Mouse (Mus musculus) midbrain, embryonic 12.5 days (tissue): ENCODE measurements around the gene Cd180. TPM values are rescaled to one million over a fixed set of nuclear protein-coding genes. Genes with fewer than 3 reads are reported as not detected.
"Not testable (repeated sequence)": the region's sequence is repeated elsewhere in the genome, so short reads cannot be mapped to it uniquely, and the experiment has no call there.

Experiments used
- ATAC-seq: fragments of 200-750 bp; cut with Nextera tagmentation; 2 replicates; pipeline ENCODE4 v1.8.0; 2017; ENCODE audit warnings: low read depth, moderate TSS enrichment, moderate library complexity; ENCODE audit not compliant: low FRiP score
- H3K27ac ChIP-seq: fragments of 300-500 bp; sonication (generic); replicated peaks from 2 replicates; pipeline ENCODE4 v1.5.1; 2016; ENCODE audit warnings: mild to moderate bottlenecking
- H3K27me3 ChIP-seq: fragments of 300-500 bp; sonication (generic); 2 replicates; pipeline ENCODE4 v1.6.1; 2016; ENCODE audit warnings: mild to moderate bottlenecking
- H3K36me3 ChIP-seq: fragments of 300-500 bp; sonication (generic); 2 replicates; pipeline ENCODE4 v1.6.1; 2016
- H3K4me1 ChIP-seq: fragments of 300-500 bp; sonication (generic); 2 replicates; pipeline ENCODE4 v1.6.1; 2016
- H3K4me2 ChIP-seq: fragments of 300-500 bp; sonication (generic); replicated peaks from 2 replicates; pipeline ENCODE4 v1.6.1; 2016; ENCODE audit warnings: mild to moderate bottlenecking, moderate library complexity
- H3K4me3 ChIP-seq: fragments of 300-500 bp; sonication (generic); 2 replicates; pipeline ENCODE4 v1.5.1; 2016; ENCODE audit warnings: mild to moderate bottlenecking
- H3K9ac ChIP-seq: fragments of 300-500 bp; sonication (generic); replicated peaks from 2 replicates; pipeline ENCODE4 v1.6.1; 2016; ENCODE audit warnings: mild to moderate bottlenecking, moderate library complexity
- H3K9me3 ChIP-seq: fragments of 300-500 bp; sonication (generic); 2 replicates; pipeline ENCODE4 v1.6.1; 2016; ENCODE audit warnings: mild to moderate bottlenecking
- WGBS: fragments of 180-500 bp; shearing (Covaris S2); methylation state at CpG from one replicate; pipeline ENCODE4 v1.1.7; 2016; 5-methylcytosine and 5-hydroxymethylcytosine counted together
- polyA plus RNA-seq: library from polyadenylated mRNA; unstranded; fragments of >200 nt; fragmentation: Nextera tagmentation; extraction: Ambion mirVana; gene quantifications from 2 replicates; pipeline ENCODE4 v1.2.1, GENCODE M21; 2016

Gene Cd180
- polyA plus RNA-seq, 1 experiment from 2014 or later, result 0.51 TPM

- Histone ChIP-seq H3K27ac (no peak overlapping the region), H3K4me2 (peak overlapping the region; percentile 37), H3K9me3 (no peaks in the 10 kb centered on the region), H3K4me1 (peaks cover 11% of the 10 kb centered on the region; the same call in 1 of the 2 replicates), H3K27me3 (no peaks in the 10 kb centered on the region), H3K4me3 (peak overlapping the region; percentile 5; the same call in 1 of the 2 replicates), H3K36me3 (no peaks in the 10 kb centered on the region), H3K9ac (no peak overlapping the region)
- no peak for ATAC-seq
- 57% methylated on average over 18 of the region's 18 CpGs for WGBS
Measured at GRCm38 (mm10) chr13:102665588-102666232, 27.6 kb upstream of the Cd180 start.

- ATAC-seq, result no peak
- Histone ChIP-seq H3K36me3 (no peaks in the 10 kb centered on the region), H3K27ac (no peak overlapping the region), H3K9ac (no peak overlapping the region), H3K4me1 (peaks cover 11% of the 10 kb centered on the region; the same call in 1 of the 2 replicates), H3K4me2 (no peak overlapping the region), H3K27me3 (no peaks in the 10 kb centered on the region), H3K9me3 (no peaks in the 10 kb centered on the region), H3K4me3 (no peak overlapping the region)
- WGBS, result 87% methylated on average over 12 of the region's 12 CpGs
Measured at GRCm38 (mm10) chr13:102666233-102666614, 27.1 kb upstream of the Cd180 start.

- WGBS, result 84% methylated on average over 4 of the region's 4 CpGs
- Histone ChIP-seq H3K27me3 (no peaks in the 10 kb centered on the region), H3K36me3 (no peaks in the 10 kb centered on the region), H3K4me3 (no peak overlapping the region), H3K4me1 (peaks cover 11% of the 10 kb centered on the region; the same call in 1 of the 2 replicates), H3K9ac (no peak overlapping the region), H3K9me3 (no peaks in the 10 kb centered on the region), H3K4me2 (no peak overlapping the region), H3K27ac (no peak overlapping the region)
- ATAC-seq, result no peak
Measured at GRCm38 (mm10) chr13:102666731-102667130, 26.6 kb upstream of the Cd180 start.

GRCm38 (mm10) chr13:102667401-102667800, 26.0 kb upstream of the Cd180 start:
- peaks cover 11% of the 10 kb centered on the region; the same call in 1 of the 2 replicates for H3K4me1 ChIP-seq
- no peaks in the 10 kb centered on the region for H3K9me3 ChIP-seq
- no peak for ATAC-seq
- 93% methylated on average over 4 of the region's 4 CpGs for WGBS
- H3K27me3 ChIP-seq, result no peaks in the 10 kb centered on the region
- no peak overlapping the region for H3K27ac ChIP-seq
- H3K36me3 ChIP-seq, result no peaks in the 10 kb centered on the region
- no peak overlapping the region for H3K4me3 ChIP-seq
- H3K4me2 ChIP-seq, result no peak overlapping the region
- H3K9ac ChIP-seq, result no peak overlapping the region

- Histone ChIP-seq H3K27me3 (no peaks in the 10 kb centered on the region), H3K9me3 (no peaks in the 10 kb centered on the region), H3K4me3 (no peak overlapping the region), H3K27ac (no peak overlapping the region), H3K36me3 (no peaks in the 10 kb centered on the region), H3K4me2 (no peak overlapping the region), H3K4me1 (peaks cover 11% of the 10 kb centered on the region; the same call in 1 of the 2 replicates), H3K9ac (no peak overlapping the region)
- WGBS, result 91% methylated on average over 9 of the region's 9 CpGs
- ATAC-seq, result no peak
Measured at GRCm38 (mm10) chr13:102667842-102668241, 25.5 kb upstream of the Cd180 start.

- no peak for ATAC-seq
- Histone ChIP-seq H3K27ac (no peak overlapping the region), H3K9ac (no peak overlapping the region), H3K9me3 (no peaks in the 10 kb centered on the region), H3K4me2 (no peak overlapping the region), H3K4me1 (peaks cover 11% of the 10 kb centered on the region; the same call in 1 of the 2 replicates), H3K4me3 (no peak overlapping the region), H3K36me3 (no peaks in the 10 kb centered on the region), H3K27me3 (no peaks in the 10 kb centered on the region)
- 79% methylated on average over 6 of the region's 6 CpGs for WGBS
Measured at GRCm38 (mm10) chr13:102668933-102669332, 24.4 kb upstream of the Cd180 start.

GRCm38 (mm10) chr13:102669522-102670256, 23.7 kb upstream of the Cd180 start:
- Histone ChIP-seq H3K9me3 (no peaks in the 10 kb centered on the region), H3K27me3 (no peaks in the 10 kb centered on the region), H3K27ac (no peak overlapping the region), H3K36me3 (no peaks in the 10 kb centered on the region), H3K4me1 (peaks cover 11% of the 10 kb centered on the region; the same call in 1 of the 2 replicates), H3K4me3 (no peak overlapping the region), H3K4me2 (no peak overlapping the region), H3K9ac (no peak overlapping the region)
- ATAC-seq, result no peak
- 68% methylated on average over 14 of the region's 14 CpGs for WGBS

GRCm38 (mm10) chr13:102670503-102670902, 22.9 kb upstream of the Cd180 start:
- ATAC-seq, result no peak
- Histone ChIP-seq H3K9ac (no peak overlapping the region), H3K27ac (no peak overlapping the region), H3K36me3 (no peaks in the 10 kb centered on the region), H3K9me3 (no peaks in the 10 kb centered on the region), H3K4me3 (no peak overlapping the region), H3K4me1 (peaks cover 10% of the 10 kb centered on the region; the same call in 1 of the 2 replicates), H3K27me3 (no peaks in the 10 kb centered on the region), H3K4me2 (no peak overlapping the region)
- WGBS, result 77% methylated on average over 7 of the region's 7 CpGs

GRCm38 (mm10) chr13:102674083-102674482, 19.3 kb upstream of the Cd180 start:
- H3K4me3 ChIP-seq, result no peak overlapping the region

GRCm38 (mm10) chr13:102677602-102678001, 15.8 kb upstream of the Cd180 start:
- H3K27me3 ChIP-seq, H3K4me2 ChIP-seq, ATAC-seq, H3K4me1 ChIP-seq, H3K9me3 ChIP-seq, H3K4me3 ChIP-seq, H3K27ac ChIP-seq, H3K36me3 ChIP-seq, H3K9ac ChIP-seq: not testable (repeated sequence)
- 86% methylated on average over 4 of the region's 4 CpGs for WGBS

More at GRCm38 (mm10) chr13:102674083-102674482, 19.3 kb upstream of the Cd180 start:
- H3K27ac ChIP-seq, result no peak overlapping the region
- H3K27me3 ChIP-seq, result no peaks in the 10 kb centered on the region
- 92% methylated on average over 3 of the region's 3 CpGs for WGBS
- no peaks in the 10 kb centered on the region for H3K9me3 ChIP-seq
- H3K36me3 ChIP-seq, result no peaks in the 10 kb centered on the region
- H3K4me2 ChIP-seq, result no peak overlapping the region
- peaks cover 6% of the 10 kb centered on the region; the same call in 1 of the 2 replicates for H3K4me1 ChIP-seq
- no peak overlapping the region for H3K9ac ChIP-seq
- ATAC-seq, result no peak

GRCm38 (mm10) chr13:102678482-102678881, 14.9 kb upstream of the Cd180 start:
- no peak overlapping the region for H3K4me3 ChIP-seq
- H3K36me3 ChIP-seq, result no peaks in the 10 kb centered on the region
- WGBS, result 17% methylated on average over 2 of the region's 2 CpGs
- H3K27ac ChIP-seq, result no peak overlapping the region
- no peaks in the 10 kb centered on the region for H3K9me3 ChIP-seq
- H3K9ac ChIP-seq, result no peak overlapping the region
- no peaks in the 10 kb centered on the region for H3K4me1 ChIP-seq
- peak; percentile 69 for ATAC-seq
- H3K4me2 ChIP-seq, result no peak overlapping the region
- H3K27me3 ChIP-seq, result no peaks in the 10 kb centered on the region

- no peaks in the 10 kb centered on the region for H3K4me1 ChIP-seq
- no peaks in the 10 kb centered on the region for H3K36me3 ChIP-seq
- no peak overlapping the region for H3K4me2 ChIP-seq
- H3K27ac ChIP-seq, result no peak overlapping the region
- WGBS, result 87% methylated on average over 4 of the region's 4 CpGs
- no peak overlapping the region for H3K4me3 ChIP-seq
- no peaks in the 10 kb centered on the region for H3K9me3 ChIP-seq
- H3K27me3 ChIP-seq, result no peaks in the 10 kb centered on the region
- no peak for ATAC-seq
- H3K9ac ChIP-seq, result no peak overlapping the region
Measured at GRCm38 (mm10) chr13:102684890-102685289, 8.5 kb upstream of the Cd180 start.
